Mouse (Mus musculus) cortical plate, adult 2 months (tissue): ENCODE results near the gene Snx5. TPM values are rescaled to one million over a fixed set of nuclear protein-coding genes. Genes with fewer than 3 reads are reported as not detected.

Experiments used
- H3K27ac ChIP-seq: fragments of 200-500 bp; 2 replicates; pipeline ENCODE4 v1.5.1; 2012; ENCODE audit warnings: low read length, control low read depth, inconsistent platforms; ENCODE audit not compliant: insufficient read depth
- H3K4me1 ChIP-seq: fragments of 200-500 bp; 2 replicates; pipeline ENCODE4 v1.6.1; 2011; ENCODE audit warnings: low read length; ENCODE audit not compliant: control insufficient read depth, insufficient read depth
- H3K4me3 ChIP-seq: fragments of 200-500 bp; 2 replicates; pipeline ENCODE4 v1.5.1; 2011; ENCODE audit warnings: mild to moderate bottlenecking, low read length, control low read depth; ENCODE audit not compliant: insufficient read depth
- CTCF ChIP-seq: fragments of 200-500 bp; IDR thresholded peaks from 2 replicates; pipeline ENCODE4 v1.5.1; 2011; ENCODE audit warnings: mild to moderate bottlenecking, control low read depth, low read length; ENCODE audit not compliant: insufficient read depth; ENCODE audit errors: extremely low read depth
- POLR2A ChIP-seq: fragments of 200-500 bp; IDR thresholded peaks from 2 replicates; pipeline ENCODE4 v1.6.1; 2011; ENCODE audit warnings: mild to moderate bottlenecking, low read length, control low read depth; ENCODE audit not compliant: insufficient read depth; ENCODE audit errors: extremely low read depth
- polyA plus RNA-seq: library from polyadenylated mRNA; depleted of rRNA; stranded (reverse); fragments of >200 nt; gene quantifications from 2 replicates; pipeline ENCODE4 v1.2.3, GENCODE M21; 2012

Snx5 gene
- polyA plus RNA-seq, 1 experiment = 84.6 TPM

GRCm38 (mm10) chr2:144268446-144269305, 2.0 kb downstream of the Snx5 start:
- Histone ChIP-seq H3K4me1 (0 out of 2 replicates have a peak, but pooled peaks cover 2% of the 10 kb centered on the region), H3K4me3 (peak overlapping the region; percentile 16; the same call in 1 of the 2 replicates), H3K27ac (no peak overlapping the region)
- no peak for TF ChIP-seq POLR2A
- TF ChIP-seq CTCF = no peak

DNA sequence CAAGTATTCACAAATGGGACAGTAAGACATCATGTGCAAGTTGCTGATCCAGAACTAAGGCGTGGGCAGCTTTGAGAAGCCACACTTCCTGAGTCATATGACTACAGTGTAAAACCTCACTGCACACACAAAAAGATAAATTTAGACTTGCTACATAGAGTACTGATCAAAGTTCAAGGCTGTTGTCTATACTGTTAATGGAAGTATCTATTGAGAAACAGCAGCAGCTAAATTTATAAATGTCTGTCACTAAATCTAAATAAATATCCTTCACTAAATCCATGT, 3.0 kb downstream of the Snx5 start:
- 0 out of 2 replicates have a peak, but pooled peaks cover 2% of the 10 kb centered on the region for H3K4me1 ChIP-seq
- no peak overlapping the region for H3K27ac ChIP-seq
- H3K4me3 ChIP-seq = no peak overlapping the region
- TF ChIP-seq CTCF (no peak), POLR2A (no peak)

- no peak for TF ChIP-seq POLR2A
- Histone ChIP-seq H3K4me1 (0 out of 2 replicates have a peak, but pooled peaks cover 2% of the 10 kb centered on the region), H3K27ac (no peak overlapping the region), H3K4me3 (no peak overlapping the region)
These were observed 3.5 kb downstream of the Snx5 start for GRCm38 (mm10) chr2:144267004-144267730.

DNA sequence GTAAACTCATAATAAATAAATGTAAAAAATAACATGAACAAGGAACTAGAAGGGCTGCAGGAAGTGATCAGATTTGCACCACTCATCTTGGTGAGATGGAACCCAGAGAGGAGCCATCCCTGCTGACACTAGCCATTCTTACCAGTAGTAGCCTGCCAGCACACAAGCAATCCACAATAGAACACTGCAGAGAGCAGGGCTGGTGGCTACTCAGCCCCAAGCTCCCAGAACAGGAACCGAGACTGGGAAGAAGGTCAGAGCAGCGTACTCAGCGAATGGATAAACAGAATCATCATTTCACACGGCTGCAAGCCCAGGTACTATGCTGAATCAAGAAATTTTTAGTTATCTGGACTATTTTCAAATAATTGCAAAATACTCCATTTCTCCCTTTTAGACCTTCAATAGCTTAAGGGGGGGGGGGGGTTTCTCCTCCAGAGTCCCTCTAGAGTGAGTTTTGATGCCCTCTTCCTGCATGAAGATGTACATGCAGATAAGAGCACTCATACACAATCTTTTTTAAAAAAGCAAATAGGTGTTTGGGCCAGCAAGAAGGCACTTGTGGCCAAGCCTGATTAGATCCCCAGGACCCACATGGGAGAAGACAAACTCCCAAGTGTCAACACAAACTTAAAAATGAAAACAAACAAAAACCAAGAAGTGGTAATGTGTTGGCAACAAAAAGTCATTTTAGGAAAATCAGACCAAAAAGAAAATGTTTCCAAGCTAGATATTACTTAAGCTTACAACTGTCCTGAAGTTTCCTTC, 4.6 kb downstream of the Snx5 start:
- no peak overlapping the region for H3K4me3 ChIP-seq
- H3K4me1 ChIP-seq = 0 out of 2 replicates have a peak, but pooled peaks cover 2% of the 10 kb centered on the region
- no peak for TF ChIP-seq POLR2A
- TF ChIP-seq CTCF = no peak
- no peak overlapping the region for H3K27ac ChIP-seq

- H3K4me3 ChIP-seq = no peak overlapping the region
- no peak for TF ChIP-seq CTCF
- no peak for TF ChIP-seq POLR2A
- no peak overlapping the region for H3K27ac ChIP-seq
- H3K4me1 ChIP-seq = 0 out of 2 replicates have a peak, but pooled peaks cover 2% of the 10 kb centered on the region
These were observed 5.6 kb downstream of the Snx5 start for GRCm38 (mm10) chr2:144265120-144265488.

DNA sequence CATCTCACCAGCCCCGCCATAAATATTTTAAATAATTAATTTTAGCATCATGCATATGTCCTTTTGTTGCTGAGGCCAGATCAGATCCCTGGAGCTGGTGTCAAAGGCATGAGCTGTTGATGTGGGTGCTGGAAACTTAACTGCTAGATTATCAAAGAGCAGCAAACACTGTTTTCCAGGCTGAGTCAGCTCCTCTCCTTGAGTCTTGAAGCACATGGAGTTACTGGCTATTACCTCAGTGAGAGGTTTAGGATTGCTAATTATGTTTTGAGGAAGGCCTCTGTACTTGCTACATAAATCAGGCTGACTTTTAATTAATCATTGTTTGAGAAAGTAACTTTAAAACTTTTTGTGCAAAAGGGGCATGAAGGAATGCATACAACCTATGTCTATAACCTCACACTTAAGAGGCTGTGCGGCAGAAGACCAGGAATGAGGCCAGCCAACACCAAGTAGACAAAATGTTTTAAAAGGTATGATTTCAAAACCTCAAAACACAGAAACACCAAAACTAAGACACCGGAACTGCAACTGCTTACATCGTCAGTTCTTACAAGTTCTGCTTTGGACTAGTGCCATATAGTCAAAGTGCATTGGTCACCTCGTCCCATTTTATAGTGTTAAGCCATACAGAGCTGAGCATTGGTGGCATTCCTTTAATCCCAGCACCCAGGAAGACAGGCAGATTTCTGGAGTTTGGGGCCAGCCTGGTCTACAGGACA, 6.1 kb downstream of the Snx5 start:
- Histone ChIP-seq H3K4me3 (no peak overlapping the region), H3K4me1 (0 out of 2 replicates have a peak, but pooled peaks cover 2% of the 10 kb centered on the region), H3K27ac (no peak overlapping the region)
- no peak for TF ChIP-seq POLR2A
- TF ChIP-seq CTCF = no peak

DNA sequence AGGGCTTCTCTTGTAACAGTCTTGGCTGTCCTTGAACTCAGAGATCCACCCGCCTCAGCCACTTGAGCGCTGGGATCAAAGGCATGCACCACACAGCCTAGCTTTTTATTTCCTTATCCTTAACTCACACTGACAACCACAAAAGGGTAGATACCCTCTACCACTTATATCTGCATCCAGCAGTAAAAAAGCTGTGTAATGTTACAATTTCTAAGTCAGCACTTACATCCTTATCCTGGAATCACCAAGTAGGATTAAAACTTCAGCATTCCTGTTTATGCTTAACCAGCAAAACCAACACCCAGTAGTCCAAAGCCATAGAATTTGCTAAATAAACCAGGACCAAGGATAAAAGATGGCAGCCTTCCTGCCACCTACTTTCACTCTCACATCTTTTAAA, 7.9 kb downstream of the Snx5 start:
- Histone ChIP-seq H3K4me1 (0 out of 2 replicates have a peak, but pooled peaks cover 2% of the 10 kb centered on the region), H3K4me3 (no peak overlapping the region), H3K27ac (no peak overlapping the region)
- TF ChIP-seq POLR2A = no peak
- TF ChIP-seq CTCF = no peak

GRCm38 (mm10) chr2:144250111-144250510, 20.6 kb downstream of the Snx5 start:
- no peak for TF ChIP-seq CTCF
- no peak for TF ChIP-seq POLR2A
- Histone ChIP-seq H3K4me1 (no peaks in the 10 kb centered on the region), H3K4me3 (no peak overlapping the region), H3K27ac (no peak overlapping the region)
